Mouse (Mus musculus): Measurements from ENCODE around the gene Vti1a.

The Vti1a gene

DNA sequence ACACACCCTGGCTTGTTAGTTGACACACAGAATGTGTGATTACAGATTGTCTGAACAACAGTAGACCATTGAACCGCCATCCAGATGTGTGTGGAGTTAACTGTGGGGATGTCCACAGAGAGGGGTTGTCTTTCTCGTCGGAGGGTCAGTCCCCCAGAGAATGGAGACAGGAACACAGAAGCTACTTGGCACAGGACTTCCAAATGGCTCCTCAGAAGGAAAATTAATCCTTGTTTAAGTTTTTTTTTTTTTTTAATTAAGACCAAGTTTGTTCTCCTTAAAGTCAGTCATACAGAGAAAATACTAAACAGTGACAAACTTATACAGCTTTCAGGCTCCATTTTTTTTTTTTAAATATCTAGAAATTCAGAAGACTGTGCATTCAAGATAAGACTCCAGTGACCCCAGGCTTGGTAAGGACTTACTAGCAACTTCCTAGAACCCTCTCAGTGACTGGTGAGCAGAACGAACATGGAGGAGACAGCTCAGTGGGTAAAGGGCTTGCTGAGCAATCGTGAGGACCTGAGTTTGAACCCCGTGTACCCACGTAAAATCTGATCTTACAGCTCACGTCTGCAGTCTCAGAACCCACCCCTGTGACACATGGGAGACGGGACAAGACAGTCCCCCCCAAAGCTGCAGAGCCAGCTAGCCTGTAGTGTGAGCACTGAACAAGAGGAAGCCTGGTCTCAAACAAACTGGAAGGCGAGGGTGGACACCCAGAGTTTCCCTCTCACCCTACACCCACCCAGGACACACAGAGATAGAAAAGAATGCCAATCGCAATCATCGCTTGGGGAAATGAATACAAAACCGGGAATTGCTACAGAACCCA, 248.2 kb downstream of the Vti1a start:
- no peak for DNase-seq

- no peak for DNase-seq
These were observed 249.0 kb downstream of the Vti1a start for GRCm38 (mm10) chr19:55565111-55565510.

- DNase-seq: no peak
These were observed 249.7 kb downstream of the Vti1a start for GRCm38 (mm10) chr19:55565523-55566369.

- DNase-seq: no peak
These were observed 253.0 kb downstream of the Vti1a start for GRCm38 (mm10) chr19:55569114-55569513.

DNA sequence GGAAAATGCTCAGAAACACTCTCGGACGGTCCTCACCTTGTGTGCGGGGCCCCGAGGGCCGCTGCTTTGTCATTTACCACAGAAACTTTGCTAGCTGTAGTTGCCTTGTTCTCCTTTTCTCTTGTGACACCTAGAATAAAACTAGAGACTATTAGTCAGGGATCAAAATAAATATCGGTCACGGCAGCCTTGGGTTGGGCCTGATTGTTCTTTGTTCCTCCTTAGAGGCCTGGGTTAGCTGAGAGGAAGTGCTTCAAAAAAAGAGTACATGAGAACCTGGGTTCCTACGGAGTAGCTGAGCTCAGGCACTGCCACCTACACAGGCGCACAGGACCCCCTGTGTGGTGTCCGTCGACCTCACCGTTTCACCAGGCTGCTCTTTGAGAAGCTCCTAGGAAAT, 253.8 kb downstream of the Vti1a start:
- no peak for DNase-seq

- DNase-seq: no peak
These were observed 254.6 kb downstream of the Vti1a start for GRCm38 (mm10) chr19:55570520-55571296.

GRCm38 (mm10) chr19:55571486-55571885, 255.4 kb downstream of the Vti1a start:
- DNase-seq: no peak

- no peak for DNase-seq
These were observed 261.4 kb downstream of the Vti1a start for GRCm38 (mm10) chr19:55577306-55578042.

DNA sequence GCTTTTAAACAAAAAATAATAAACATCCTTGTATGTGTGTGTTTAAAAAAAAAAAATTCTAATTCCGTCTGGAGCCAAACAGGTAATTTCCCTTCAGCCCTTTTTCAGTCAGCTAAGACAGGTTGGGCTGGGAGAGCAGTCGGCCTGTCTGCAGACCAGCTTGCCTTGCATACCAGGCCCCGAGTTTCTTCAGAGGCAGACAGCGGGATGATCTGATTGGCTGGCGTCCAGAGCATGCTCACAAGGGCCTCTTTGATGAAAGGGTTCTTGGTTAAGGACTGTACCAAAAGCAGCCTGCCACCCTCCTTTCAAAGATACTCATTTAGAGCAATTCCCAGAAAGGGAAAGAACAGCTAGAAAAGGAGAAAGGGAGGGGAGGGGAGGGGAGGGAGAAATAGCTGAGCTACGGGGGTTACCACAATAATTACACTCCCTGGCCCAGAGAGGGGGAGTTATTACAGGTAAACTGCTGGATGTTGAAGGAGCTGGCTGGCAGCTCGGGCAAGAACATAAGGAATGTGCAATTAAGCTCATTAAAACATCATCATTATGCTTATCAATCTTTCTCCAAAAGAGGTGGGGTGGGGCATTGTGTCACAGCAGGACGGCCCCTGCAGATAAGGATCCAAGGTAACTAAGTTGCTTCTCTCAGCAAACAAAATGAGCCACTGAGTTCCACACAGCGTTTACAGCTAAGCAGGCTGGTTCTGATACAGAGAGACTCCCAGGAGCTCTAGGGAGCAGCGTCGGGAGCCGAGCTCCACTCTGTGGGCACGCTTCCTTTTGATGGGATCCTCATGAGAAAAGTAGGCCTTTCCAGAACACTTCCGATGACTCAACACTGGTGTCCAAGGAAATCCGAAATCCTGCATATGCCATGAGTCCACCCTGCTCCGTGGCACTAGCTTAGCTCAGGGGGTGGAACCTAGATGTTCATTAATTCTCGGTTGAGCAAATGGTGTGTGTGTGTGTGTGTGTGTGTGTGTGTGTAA, 262.3 kb downstream of the Vti1a start:
- no peak for DNase-seq

GRCm38 (mm10) chr19:55579310-55579709, 263.2 kb downstream of the Vti1a start:
- no peak for DNase-seq

GRCm38 (mm10) chr19:55580152-55580551, 264.1 kb downstream of the Vti1a start:
- no peak for DNase-seq

DNA sequence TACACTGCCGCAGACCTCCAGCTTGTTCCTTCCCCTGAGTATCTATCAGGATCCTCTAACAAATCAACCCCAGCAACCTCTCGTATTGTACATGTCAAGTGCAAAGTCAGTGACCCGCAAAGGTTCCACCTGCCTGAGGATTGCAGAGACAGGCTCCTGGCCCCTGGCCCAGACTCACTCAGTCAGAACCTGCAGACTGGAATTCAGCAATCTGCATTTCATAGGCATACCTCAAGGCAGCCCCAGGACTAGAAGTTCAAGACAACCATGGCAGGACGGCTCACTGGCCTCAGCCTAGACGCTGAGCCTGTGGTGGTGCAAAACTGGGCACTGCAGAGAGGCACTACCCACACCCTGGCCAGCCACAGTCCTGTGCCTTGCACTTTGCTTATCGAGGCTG, 264.6 kb downstream of the Vti1a start:
- DNase-seq: no peak

GRCm38 (mm10) chr19:55582896-55583653, 267.0 kb downstream of the Vti1a start:
- DNase-seq: no peak

- no peak for DNase-seq
These were observed 269.5 kb downstream of the Vti1a start for GRCm38 (mm10) chr19:55585270-55586224.

DNA sequence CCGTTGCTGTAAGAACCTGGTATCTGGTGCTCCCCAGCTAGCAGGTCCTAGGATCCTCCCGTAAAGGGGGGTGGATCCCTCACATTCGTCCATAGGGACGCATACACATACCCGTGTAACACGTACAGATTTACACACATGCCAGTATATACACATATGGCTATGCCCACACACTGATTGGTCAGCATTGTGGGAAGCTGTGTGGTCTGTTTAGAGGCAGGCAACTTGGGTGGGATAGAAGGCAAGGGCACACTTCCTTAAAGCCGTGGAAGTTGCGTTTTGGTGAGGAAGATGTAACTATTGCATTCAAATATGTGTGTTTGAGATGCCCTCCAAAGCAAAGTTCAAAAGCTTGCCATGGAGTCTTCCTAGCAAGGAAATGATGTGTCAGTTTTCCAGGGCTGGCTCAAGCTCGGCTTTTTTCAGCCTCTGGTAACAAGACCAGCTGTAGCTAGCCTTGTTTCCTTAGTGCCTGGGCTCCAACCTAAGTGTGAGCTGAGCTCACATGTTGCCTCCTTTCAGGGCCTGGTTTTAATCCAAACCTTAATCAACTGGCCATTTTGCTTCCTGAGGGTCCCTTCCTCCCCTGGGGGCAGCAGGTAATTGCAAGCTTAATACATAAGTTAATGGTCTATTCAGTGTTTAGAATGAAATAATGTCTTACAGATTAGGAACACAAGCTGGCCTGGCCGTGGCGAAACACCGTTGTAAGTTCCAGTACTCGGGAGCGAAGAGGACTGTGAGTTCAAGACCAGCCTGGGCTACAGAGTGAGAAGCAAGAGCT, 271.7 kb downstream of the Vti1a start:
- DNase-seq: no peak

- DNase-seq: no peak
These were observed 273.1 kb downstream of the Vti1a start for GRCm38 (mm10) chr19:55588948-55589896.

Measured in thymus, postnatal 25 days (tissue).